Mouse (Mus musculus) hindbrain, embryonic 12.5 days (tissue): ENCODE results near the gene Gm14393. TPM values are rescaled to one million over a fixed set of nuclear protein-coding genes. Genes with fewer than 3 reads are reported as not detected.
"Not testable (repeated sequence)": the region's sequence is repeated elsewhere in the genome, so short reads cannot be mapped to it uniquely, and the experiment has no call there.

Experiments used
- ATAC-seq: fragments of 200-750 bp; cut with Nextera tagmentation; 2 replicates; pipeline ENCODE4 v1.8.0; 2017; ENCODE audit warnings: moderate TSS enrichment; ENCODE audit not compliant: low FRiP score
- H3K27ac ChIP-seq: fragments of 300-500 bp; sonication (generic); 2 replicates; pipeline ENCODE4 v1.5.1; 2016; ENCODE audit warnings: mild to moderate bottlenecking
- H3K27me3 ChIP-seq: fragments of 300-500 bp; sonication (generic); 2 replicates; pipeline ENCODE4 v1.6.1; 2016; ENCODE audit warnings: mild to moderate bottlenecking
- H3K36me3 ChIP-seq: fragments of 300-500 bp; sonication (generic); 2 replicates; pipeline ENCODE4 v1.6.1; 2016; ENCODE audit warnings: mild to moderate bottlenecking
- H3K4me1 ChIP-seq: fragments of 300-500 bp; sonication (generic); 2 replicates; pipeline ENCODE4 v1.6.1; 2016
- H3K4me2 ChIP-seq: fragments of 300-500 bp; sonication (generic); replicated peaks from 2 replicates; pipeline ENCODE4 v1.6.1; 2016; ENCODE audit warnings: mild to moderate bottlenecking
- H3K4me3 ChIP-seq: fragments of 300-500 bp; sonication (generic); 2 replicates; pipeline ENCODE4 v1.5.1; 2016; ENCODE audit warnings: mild to moderate bottlenecking
- H3K9ac ChIP-seq: fragments of 300-500 bp; sonication (generic); 2 replicates; pipeline ENCODE4 v1.6.1; 2016; ENCODE audit warnings: mild to moderate bottlenecking, moderate library complexity
- H3K9me3 ChIP-seq: fragments of 300-500 bp; sonication (generic); replicated peaks from 2 replicates; pipeline ENCODE4 v1.6.1; 2016; ENCODE audit warnings: mild to moderate bottlenecking
- WGBS: fragments of 180-500 bp; shearing (Covaris S2); methylation state at CpG from one replicate; pipeline ENCODE4 v1.1.7; 2016; 5-methylcytosine and 5-hydroxymethylcytosine counted together
- polyA plus RNA-seq: library from polyadenylated mRNA; unstranded; fragments of >200 nt; fragmentation: Nextera tagmentation; extraction: Ambion mirVana; gene quantifications from 2 replicates; pipeline ENCODE4 v1.2.1, GENCODE M21; 2016

Gm14393 gene
- polyA plus RNA-seq = 0.98 and 1.0 TPM in 2 replicates

GRCm38 (mm10) chr2:175067681-175068261 is at the start of gene Gm14393:
Gm14393 (minus strand) TSS chr2:175067781.
- not testable (repeated sequence) for H3K9me3 ChIP-seq, H3K36me3 ChIP-seq, H3K4me3 ChIP-seq, H3K27me3 ChIP-seq, H3K4me1 ChIP-seq, H3K27ac ChIP-seq, ATAC-seq, H3K9ac ChIP-seq, H3K4me2 ChIP-seq
- WGBS = 73% methylated on average over 1 of the region's 1 CpGs

DNA sequence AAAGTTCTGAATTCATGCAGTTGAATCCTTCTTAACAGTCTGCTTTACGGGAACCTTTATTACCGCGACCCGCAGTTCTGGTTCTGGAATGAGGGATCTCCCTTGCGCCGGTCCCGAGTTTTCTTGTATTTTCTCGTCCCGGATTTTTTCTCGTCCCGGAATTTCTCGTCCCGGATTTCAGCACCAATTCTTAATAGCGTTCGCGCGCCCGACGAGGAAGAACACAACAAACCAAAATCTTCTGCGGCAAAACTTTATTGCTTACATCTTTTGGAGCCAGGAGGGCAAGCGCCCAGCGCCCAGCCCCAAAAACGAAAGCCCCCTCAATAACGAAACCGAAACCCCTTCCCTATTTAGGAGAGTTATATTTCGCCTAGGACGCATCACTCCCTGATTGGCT is 23.3 kb downstream of the Gm14393 start:
- not testable (repeated sequence) for H3K9me3 ChIP-seq, H3K27me3 ChIP-seq, ATAC-seq, H3K4me1 ChIP-seq, H3K4me2 ChIP-seq, H3K27ac ChIP-seq, H3K36me3 ChIP-seq, H3K4me3 ChIP-seq, H3K9ac ChIP-seq
- 97% methylated on average over 27 of the region's 27 CpGs for WGBS

Other genes starting within 250 kb of the Gm14393 start
- 0.23 TPM in 1 of 2 replicates, not detected in the other for gene Gm14444, start 57.5 kb downstream of the Gm14393 start, polyA plus RNA-seq
- gene Gm14399, start 74.2 kb upstream of the Gm14393 start, polyA plus RNA-seq = 6.4 and 7.0 TPM in 2 replicates
- 0.87 and 1.1 TPM in 2 replicates for gene Gm14443, start 108.1 kb upstream of the Gm14393 start, polyA plus RNA-seq
- gene Gm14391, start 139.1 kb upstream of the Gm14393 start, polyA plus RNA-seq = 3.2 and 6.1 TPM in 2 replicates
- 0.70 and 5.0 TPM in 2 replicates for gene Gm14440, start 207.3 kb upstream of the Gm14393 start, polyA plus RNA-seq